Mouse (Mus musculus): ENCODE results near the gene Rora.

The Rora gene

DNA sequence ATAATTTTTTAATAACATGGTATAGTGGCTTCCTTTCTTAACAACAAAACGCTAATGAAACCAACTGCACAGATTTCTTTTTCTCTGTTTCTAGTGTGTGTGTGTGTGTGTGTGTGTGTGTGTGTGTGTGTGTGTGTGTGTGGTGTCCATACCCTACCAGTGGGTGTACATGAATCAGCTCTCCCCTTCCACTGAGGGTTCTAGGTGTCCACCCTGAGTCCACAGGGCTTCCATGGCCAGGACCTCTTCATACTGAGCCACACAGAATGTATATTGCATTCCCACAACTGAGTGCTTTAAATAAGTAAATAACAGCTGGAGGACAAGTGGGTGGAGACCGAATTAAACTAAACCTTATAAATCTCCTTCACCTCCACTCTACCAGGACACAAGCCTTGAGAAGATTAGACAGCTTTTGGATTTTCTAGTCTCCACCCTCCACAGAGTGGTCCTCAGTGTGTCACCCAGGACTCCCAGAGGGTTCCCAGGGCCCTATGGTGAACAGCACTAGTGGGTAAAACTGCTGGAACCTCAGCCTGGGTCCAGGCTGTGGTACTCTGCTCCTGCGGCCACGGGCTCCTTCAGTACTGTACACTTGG lies 649.9 kb downstream of the Rora start:
- no peak for DNase-seq (ENCODE audit: extremely low spot score, low spot score)

- no peak for DNase-seq (ENCODE audit: extremely low spot score, low spot score)
Measured at GRCm38 (mm10) chr9:69303962-69304361, 650.4 kb downstream of the Rora start.

- no peak for DNase-seq (ENCODE audit: extremely low spot score, low spot score)
Measured at GRCm38 (mm10) chr9:69304492-69304891, 650.9 kb downstream of the Rora start.

GRCm38 (mm10) chr9:69304991-69305390 lies 651.4 kb downstream of the Rora start:
- no peak for DNase-seq (ENCODE audit: extremely low spot score, low spot score)

GRCm38 (mm10) chr9:69306734-69307528 lies 653.3 kb downstream of the Rora start:
- DNase-seq (ENCODE audit: extremely low spot score, low spot score), result no peak

GRCm38 (mm10) chr9:69307974-69308373 lies 654.4 kb downstream of the Rora start:
- DNase-seq (ENCODE audit: extremely low spot score, low spot score), result no peak

DNA sequence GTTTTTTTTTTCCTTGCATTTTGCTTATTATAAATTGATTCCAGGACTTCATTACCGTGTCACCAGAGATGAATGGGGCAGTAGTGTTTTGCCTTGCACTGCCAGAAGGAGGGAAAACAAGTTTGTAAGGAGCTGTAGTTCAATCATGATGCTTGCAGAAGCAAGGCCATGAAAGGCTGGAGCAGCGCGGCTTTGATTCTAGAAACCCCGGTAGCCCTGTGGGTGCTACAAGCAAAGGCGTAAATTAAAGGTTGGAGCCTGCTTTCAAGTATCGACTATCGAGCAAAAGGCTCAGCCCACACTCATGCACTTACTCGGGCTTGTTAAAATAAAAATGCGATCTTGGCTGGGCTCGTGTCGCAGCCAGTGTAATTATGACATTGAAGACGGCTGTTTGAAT lies 656.9 kb downstream of the Rora start:
- DNase-seq (ENCODE audit: extremely low spot score, low spot score), result no peak

DNA sequence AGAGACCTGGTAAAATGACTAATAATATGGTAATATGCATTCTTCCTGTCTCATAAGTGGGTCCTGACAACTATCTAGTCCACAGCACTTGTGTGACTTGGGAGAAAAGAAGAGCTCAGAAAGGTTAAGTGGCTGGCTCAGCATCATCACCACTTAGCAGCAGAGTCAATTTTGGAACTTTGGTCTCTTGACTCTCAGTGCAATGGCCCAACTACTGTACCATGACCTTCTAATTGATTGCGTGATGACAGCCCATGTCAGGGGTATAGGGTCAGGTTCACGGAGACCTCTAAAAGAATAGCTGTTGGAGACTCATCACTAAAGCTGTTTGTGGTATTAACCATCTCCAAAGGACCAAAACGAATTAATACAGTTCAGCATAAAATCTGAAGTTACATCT lies 659.7 kb downstream of the Rora start:
- no peak for DNase-seq (ENCODE audit: extremely low spot score, low spot score)

GRCm38 (mm10) chr9:69314451-69315210 lies 661.0 kb downstream of the Rora start:
- DNase-seq (ENCODE audit: extremely low spot score, low spot score), result no peak

DNA sequence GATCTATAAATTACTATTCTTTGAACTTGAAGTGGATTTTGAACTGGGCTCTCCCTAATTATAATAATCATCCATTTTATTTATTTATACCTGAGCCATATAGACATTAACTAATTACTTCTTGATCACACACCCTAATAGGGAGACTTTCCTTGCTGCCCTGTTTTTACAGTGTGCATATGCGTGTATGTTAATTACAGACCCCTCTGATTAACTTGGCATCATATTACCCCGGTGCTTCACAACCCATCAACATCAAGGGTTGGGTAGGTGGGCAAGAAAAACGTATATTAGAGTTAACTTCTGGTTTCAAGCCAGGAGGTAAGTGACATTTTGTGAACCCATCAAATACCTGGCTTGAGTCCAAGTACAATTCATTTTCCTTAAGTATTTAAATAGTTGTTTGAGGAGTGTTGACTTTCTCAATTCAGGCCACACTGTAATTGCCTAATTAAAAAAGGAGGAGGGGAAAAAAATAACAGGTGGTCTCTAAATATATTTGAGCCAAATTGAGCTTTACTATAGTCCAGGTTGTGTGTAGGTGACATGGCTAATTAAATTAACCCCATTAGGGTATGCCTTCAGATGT lies 664.0 kb downstream of the Rora start:
- no peak for DNase-seq (ENCODE audit: extremely low spot score, low spot score)

- no peak for DNase-seq (ENCODE audit: extremely low spot score, low spot score)
Measured at GRCm38 (mm10) chr9:69319434-69319833, 665.8 kb downstream of the Rora start.

DNA sequence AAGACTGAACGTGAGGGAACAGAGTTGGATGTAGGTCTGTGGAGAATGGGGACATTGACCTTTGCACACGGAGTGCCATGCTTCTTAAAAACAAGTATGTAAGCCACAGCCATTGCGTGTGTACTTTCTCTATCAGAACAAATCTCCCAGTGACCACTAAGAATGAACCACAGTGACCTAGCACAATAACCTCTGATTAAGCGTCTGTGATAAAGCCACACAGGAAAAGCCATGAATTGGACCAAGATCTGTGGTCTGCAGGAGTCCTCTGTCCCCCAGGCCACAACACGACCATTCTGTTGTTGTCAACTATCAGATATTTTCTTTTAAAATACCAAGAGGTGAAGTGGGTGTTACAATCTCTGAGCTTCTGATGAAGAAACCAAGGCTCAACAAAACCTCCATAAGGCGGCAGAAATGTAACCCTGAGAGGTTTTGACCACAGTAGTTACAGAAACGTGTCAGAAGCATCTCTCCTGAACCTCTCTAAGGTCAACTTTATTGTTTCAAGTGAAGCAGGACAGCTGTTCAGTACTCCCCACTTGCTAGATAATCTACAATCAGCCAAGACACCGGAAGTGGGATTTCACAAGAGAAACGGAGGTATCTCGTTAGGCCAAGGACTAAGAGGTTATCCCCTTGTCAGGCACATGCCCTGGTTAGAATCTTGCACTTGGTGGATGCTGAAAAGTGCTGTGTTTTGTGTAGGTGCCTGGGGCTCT lies 666.5 kb downstream of the Rora start:
- DNase-seq (ENCODE audit: extremely low spot score, low spot score), result no peak

DNA sequence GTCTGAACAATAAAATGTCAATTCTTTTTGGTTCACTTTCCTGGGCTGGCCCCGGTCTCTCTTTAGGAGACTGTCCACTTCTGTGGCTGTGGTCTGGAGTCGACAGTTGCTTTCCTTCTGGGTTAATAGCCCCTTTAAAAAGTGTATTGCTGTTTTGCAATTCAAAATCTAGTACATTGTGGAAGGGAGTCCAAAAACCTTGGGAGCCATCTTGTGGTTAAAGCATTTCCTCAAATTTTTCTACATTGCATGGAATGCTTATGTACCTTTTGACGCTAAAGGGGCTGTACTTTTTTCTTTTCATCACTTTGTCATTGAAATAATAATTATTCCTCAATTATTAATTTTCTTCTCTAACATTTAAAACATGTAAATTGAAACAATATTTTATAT lies 667.0 kb downstream of the Rora start:
- DNase-seq (ENCODE audit: extremely low spot score, low spot score), result no peak

GRCm38 (mm10) chr9:69321956-69322355 lies 668.4 kb downstream of the Rora start:
- no peak for DNase-seq (ENCODE audit: extremely low spot score, low spot score)

- no peak for DNase-seq (ENCODE audit: extremely low spot score, low spot score)
Measured at GRCm38 (mm10) chr9:69323831-69324230, 670.2 kb downstream of the Rora start.

DNA sequence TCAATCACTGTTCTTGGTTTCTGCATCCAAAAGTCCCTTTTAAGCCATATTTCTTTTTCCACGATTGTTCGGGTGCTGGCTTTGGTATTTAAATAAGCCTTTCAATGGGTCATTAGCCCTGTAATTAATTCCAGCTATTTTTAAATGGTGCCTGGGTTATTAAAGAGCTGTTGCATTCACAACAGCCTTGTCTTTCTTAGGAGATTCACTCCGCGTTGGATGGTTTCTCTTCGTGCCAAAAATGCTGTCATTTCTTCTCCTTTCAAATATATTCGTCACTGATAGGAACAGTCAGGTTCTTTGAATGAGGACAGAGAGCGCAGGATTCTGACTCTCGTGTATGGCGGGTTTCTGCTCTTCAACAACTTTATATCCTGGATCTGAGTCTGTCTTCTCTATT lies 673.5 kb downstream of the Rora start:
- no peak for DNase-seq (ENCODE audit: extremely low spot score, low spot score)

- no peak for DNase-seq (ENCODE audit: extremely low spot score, low spot score)
Measured at GRCm38 (mm10) chr9:69327591-69327990, 674.0 kb downstream of the Rora start.

DNA sequence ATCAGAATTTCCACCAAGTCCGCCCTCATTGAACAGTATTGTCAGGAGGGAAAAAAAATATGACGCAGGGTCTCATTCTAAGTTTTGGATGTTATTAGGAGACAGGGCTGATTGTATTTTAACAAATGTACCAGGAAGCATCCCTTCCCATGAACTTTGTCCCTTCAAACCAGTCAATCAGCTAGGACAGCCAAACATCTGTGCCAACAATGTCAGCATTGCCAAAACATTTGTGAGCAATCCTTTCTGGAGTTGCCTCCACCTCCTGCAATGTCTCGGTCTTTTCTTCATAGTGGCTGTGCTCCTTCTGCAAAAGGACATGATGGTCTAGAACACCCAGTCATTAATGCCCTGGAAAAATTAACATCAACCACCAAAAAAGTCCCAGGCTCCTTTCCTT lies 678.2 kb downstream of the Rora start:
- no peak for DNase-seq (ENCODE audit: extremely low spot score, low spot score)

DNA sequence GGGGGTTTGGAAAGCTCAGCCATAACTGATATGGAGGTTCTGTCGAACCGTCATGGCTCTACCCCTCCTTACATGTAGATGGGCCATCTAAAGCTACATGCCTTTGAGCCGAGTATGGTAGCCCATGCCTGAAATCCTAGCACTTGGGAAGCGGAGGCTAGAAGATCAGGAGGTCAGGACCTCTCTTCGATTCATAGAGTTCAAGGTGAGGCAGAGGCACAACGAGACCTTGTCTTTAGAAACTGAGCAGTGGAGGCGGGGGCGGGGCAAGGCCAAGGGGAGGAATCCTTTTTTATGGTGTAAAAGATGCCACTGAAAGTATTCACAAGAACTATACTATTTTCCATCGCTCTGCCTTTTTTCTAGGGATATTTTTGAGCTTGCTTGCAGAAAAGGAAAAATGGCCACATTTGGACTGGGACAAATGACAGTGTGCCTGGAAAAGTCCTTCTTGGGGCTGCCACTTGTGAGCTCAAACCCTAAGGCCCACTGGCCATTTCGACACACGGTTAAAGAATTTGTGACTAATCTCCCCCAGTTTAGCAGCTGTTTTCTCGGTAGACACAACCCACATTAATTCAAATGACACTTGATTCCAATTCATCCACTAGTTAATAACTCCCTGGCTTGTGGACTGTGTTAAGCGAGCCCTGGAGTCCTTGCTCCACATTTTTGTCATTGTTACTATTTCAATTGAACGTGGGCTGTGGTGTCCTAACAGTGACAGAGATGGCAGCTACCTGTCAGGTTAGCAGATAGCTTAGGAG lies 679.4 kb downstream of the Rora start:
- no peak for DNase-seq (ENCODE audit: extremely low spot score, low spot score)

DNA sequence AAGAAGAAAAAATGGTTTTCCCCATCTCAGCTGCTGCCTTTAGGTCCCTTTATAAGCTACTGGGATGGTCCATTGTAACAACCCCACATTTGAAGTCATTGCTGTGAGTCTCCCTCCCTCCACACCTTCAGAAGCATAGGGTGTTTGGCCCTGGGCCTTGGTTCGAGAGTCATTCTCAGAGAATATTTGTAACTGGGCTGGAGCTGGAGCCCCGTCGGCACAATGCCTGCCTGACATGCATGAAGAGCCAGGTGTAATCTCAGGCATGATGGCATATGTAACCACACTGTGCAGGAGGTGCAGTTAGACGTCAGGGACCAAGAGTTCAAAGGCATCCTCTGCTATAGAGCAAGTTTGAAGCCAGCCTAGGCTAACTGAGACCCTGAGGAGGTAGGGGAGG lies 680.1 kb downstream of the Rora start:
- DNase-seq (ENCODE audit: extremely low spot score, low spot score), result no peak

DNA sequence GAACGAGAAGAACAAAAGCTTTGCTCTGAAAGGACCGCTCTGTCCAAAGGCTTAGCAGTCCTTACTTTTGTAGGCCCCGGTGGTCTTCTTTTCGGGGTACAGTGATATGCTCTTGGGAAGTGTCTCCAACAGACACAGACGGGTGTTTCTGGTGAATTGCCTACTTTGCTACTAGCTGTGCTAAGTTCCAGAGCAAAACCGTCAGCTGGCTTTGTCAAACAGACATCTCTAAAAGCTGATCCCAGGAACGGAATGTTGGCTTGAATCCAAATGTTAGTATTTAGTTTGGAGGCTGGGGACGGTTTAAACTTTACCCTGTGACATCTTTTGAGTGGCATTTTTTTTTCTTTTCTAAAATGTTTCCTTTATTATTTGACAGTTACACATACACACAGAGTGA lies 680.5 kb downstream of the Rora start:
- no peak for DNase-seq (ENCODE audit: extremely low spot score, low spot score)
